Mouse (Mus musculus) T-helper 1 cell (primary cell): ENCODE measurements around the gene Ankfn1.

Experiments
- in situ Hi-C: fragments of 300-600 bp; cut with MboI, MseI; formaldehyde crosslinking; loops from one replicate; pipeline ENCODE4 v1.15.1; 2025; ENCODE audit warnings: high pct_unique_total_duplicates

The Ankfn1 gene

DNA sequence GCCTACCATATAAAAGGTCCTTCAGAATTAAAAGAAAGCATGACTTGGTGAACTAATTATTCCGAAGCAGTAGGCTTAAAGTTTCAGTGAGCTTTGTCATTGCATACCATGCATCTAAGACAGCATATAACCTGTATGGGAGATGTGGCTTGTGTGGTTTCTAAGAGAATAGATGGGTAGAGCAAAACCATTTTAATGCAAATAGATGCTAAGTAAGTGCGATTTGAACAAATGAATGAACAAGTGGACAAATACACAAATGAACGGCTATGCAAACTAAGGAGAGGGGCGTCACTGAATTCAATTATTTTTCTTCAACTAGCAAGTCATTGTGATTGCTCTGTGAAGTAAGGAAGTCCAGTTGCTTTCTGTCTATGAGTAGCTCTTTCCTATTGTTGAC is 198.3 kb downstream of the Ankfn1 start:
- in situ Hi-C loops: no loop called here

DNA sequence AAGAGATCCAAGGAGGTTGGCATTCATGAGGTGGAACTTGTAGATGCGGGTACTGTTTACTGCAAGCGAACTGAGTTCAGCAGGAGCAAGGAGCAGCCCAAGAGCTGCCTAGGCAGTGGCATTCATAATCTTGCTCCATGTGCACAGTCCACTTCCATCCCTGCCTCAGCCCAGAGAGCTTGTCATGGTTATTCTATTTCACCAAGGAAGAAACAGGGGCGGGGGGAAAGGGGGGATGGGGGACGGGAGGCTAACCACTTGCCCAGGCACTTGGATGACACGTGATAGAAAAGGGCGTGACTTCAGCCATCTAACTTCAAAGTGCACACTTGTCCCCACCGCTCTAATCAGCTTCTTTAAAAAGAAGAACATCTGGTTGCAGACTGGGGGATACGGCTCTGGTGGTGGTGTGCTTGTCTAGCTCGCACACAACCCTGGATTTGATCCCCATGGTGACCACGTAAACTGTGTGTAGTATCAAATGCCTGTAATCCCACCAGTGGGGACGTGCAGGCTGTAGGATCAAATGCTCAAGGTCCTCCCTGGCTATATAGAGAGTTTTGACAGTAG is 203.1 kb downstream of the Ankfn1 start:
- in situ Hi-C loops: no loop called here

DNA sequence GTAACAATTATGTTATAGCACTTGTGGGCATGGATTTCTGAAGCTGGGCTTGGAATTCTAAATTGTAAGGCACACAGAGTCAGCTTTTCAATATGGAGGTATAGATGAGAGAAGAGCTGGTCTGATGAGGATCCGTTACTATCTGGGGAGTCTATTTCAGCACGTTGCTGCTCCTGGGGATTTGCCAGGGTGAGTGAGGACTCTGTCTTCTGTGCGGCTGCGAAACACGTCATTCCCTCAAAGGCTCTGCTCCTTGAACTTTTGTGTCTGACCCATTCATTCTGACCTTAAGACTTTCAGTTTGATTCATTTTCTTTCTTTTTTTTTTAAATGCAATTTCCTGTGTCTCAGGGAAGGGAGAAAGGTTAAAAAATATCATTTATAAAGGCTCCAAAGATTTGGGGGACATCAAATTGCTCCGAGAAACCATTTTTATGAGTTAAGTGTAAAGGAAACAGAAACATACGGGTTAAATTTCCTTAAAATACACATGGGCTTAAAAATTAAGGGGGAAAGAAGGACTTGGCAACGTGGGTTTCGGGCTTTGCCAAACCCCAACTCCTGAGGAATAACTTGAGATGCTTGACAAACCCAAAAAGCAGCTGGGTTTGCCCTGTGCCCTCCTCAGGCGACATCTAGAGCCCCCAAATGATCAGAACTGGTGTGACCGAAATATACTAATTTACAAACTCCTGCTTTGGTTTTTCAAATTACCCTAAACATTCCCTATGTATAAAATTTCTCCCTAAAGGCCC is 207.9 kb downstream of the Ankfn1 start:
- in situ Hi-C loops: no loop called here

DNA sequence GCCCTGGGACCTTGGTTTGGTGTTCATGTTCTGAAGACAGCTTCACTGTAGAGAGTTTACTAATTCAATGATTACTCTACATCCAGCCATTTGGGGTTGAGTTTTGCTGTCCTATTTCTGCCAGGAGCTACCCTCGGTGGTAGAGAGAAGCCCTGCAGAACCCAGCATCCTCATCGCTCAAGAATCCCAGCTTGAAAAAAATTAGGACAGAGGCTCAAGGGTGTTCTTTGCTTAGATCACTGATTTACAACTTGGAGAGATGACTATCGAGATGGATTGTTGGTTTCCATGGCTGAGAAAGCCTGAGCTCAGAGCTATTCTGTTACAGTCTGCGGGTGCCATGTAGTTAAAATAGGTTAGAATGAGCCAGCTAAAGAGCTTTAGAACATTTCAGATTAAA is 209.2 kb downstream of the Ankfn1 start:
- in situ Hi-C loops: no loop called here

DNA sequence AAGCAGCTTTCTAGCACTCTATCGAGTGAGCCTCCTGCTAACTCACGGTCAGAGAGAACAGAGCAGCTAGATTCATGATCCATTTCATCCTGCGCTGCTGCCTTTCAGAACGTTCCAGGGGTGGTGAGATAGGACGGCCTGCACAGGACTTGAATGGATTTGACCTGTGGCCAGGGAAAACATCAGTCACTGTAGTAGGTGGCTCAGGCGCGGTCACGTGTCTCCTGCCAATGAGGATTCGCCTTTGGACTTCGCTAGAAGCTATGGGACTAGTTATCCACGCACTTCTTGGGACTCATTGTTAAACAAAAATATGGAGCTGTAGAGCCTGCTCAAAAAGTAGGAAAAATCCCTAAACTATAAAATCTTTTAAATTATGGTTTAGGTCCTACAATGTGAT is 226.0 kb downstream of the Ankfn1 start:
- in situ Hi-C loops: no loop called here

DNA sequence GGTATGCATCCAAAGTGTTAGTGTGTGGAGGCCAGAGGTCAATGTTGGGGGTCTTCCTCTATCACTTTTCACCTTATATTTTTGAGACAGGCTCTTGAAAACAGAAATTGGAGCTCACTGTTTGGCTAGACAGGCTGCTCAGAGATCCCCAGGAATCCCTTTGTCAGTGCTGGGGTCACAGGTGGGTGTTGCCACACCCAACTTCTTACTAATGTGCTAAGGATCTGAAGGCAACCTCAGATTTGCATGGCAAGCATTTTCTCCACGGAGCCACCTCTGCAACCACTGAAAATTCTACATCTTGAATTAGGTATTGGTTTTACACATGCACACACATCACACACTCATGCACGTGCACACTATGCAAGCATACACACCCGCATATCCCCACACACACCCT is 226.5 kb downstream of the Ankfn1 start:
- in situ Hi-C loops: no loop called here

DNA sequence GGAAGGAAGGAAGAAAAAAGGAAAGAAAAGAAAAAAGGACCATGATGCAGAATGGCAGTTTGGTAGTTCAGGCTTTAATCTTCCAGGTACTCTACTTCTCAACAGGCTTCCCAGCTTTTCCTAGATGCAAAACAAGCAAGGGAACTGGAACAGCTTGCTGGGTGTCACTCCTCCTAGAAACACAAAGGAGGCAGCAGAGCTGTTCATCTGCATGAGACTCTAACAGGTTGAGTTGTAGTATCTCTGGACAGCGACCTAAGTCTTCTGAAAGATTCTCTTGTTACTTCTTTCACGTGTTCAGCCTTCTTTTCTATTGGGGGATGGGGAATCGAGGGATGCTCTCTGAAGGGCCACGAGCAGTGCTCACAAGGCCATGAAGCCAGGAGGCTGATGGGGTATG is 228.7 kb downstream of the Ankfn1 start:
- in situ Hi-C loops: no loop called here

DNA sequence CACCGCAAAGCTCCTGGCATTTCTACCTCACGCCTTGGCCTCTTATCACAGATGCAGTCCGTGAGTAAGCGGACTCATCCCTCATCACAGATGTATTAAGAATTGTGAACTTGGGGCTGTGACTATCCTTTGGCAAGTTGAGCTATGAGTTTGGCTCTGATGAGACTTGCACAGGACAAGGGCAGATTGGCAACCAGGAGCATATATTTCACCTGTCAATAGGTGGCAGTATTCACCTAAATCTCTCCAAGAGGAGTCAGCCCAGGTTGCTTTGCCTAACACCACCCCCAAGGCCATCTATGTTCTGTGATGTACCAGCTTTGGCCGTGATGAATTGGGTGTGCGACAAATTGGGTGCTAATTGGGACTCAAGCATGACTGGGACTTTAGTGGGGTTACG is 231.3 kb downstream of the Ankfn1 start:
- in situ Hi-C loops: no loop called here

DNA sequence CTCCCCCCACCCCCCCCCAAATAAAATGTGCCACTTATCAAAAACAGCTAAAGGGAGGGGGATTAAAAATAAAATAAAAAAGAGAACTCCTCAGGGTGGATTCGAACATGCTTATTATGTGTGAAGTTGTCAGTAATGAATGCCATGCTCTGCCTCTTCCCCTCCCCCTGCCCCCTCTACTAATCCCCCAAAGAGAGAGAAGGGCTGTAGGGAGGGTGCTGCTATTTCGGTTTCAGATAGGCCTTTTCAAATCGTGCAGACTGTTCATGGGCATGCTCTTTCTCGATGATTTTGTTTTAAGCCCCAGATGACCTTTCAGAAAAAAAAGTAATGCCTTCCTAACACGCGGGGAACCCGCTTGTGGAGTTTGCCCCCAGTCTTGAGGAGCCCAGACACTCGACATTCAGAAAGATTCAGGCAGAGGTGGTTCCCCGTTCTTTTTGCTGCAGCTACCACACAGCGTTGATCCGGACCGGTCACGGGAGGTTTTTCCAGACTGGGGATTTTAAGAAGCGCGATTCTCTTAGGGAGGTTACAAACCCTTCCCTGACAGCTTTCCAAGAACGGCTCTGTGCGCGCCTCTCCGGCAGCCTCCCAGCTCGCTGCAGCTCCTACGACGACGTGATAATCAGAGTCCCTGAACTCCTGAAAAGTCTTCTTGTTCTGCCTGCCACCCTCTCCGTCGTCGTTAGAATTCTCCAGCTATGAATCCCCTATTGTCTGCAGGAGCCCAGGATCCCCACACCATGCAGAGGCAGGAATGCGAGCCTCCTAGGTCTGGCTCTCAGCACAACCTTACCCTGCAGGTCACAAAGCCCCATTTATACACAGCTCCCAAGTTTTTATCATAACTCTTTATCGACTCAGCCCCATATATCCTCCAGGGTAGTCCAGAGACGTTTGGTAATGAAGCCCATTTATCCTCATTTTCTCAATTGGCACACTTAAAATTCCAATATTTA is 232.3 kb downstream of the Ankfn1 start:
- in situ Hi-C loops: no loop called here

DNA sequence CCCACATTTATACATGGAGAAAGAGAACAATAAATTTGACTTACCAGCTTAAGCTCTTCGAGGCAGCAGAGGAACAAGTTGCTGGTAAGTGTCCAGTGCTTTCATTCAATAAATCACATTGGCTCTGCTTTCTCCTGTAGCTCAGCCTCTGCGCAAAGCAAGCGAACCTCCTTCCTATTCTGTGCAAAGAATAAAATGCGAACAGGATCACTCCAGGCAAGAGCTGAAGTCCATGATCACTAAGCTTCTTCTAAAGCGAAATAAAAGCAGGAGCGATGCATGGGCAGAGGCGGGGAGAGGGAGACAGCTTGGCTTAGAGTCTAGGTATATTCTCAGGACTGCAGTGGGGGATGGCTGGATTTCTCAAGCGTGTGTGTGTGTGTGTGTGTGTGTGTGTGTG is 239.1 kb downstream of the Ankfn1 start:
- in situ Hi-C loops: no loop called here

DNA sequence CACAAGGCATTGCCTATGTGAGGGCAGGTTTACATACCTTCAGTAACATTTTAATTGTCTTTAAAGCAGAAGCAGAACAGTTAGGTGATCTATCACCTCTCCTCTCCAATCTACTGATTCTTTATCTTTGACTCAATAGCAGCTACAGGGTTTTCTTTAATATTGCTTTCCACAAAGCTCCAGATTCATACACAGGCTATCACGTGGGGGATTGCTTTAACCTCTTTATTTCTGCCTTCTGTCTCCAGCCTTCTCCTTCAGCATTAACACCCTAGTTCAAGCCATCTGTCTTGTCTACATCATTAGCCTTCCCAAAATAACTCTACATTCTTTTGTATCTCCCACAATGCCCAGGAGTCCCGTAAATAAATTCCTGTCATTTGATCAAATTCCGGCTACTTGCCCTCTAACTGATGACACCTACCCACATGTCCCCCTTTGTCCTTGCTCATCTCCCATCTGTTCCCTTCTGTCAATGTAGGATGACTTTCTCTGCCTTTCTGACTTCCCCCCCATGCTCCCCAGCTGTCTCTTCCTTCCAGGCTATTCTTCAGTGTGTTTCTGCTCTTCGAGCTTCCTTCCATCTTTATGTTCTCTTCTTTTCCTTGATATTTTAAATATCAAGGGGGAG is 249.5 kb downstream of the Ankfn1 start:
- in situ Hi-C loops: no loop called here

DNA sequence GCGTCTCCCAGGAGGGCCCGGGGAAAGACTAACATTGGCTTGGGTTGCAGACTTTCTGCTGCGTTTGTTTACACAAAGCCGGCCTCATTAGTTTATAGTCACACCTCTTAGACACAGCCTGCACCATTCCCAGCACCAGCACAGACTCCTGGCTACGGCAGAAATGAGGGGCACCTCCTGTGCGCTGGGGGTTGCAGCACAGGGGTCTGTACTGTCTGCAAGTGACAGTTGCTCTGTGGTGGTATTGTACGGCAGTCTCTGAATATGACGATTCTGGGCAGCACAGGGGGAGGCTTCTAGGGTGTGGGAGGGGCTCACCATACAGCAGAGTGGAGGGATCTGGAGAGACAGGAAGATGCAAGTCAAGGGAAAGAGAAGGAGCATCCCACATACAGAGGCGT is 262.0 kb downstream of the Ankfn1 start:
- in situ Hi-C loops: no loop called here

DNA sequence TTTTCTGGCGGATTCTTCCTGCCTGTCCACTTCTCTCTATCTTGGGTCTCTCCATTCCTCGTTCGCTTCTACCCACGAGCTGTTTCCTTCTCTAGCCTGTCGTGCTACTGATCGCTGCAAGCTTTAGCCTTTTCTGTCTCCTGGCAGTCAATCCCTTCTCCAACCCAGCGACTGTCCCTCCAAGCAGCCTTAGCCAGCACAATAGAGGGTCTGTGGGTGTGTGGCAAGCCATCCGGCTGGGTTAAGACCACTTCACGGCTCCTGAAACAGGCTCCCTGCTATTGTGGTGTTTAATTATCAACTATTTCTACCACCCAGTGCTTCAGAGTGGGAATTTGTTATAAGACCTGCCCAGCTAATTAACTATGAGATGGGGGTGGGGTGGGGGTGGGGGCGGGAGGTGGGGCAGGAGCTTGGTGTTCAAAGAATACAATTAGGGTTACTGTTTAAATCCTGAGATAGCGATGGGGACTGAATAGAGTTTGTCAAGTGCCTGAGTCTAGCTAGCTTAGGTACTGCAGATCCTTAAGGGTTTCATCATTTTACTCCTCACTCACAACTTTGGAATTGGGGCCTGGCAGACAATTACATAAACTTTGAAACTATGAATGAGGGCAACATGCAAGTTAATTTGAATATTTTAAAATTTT is 268.7 kb downstream of the Ankfn1 start:
- in situ Hi-C loops: no loop called here

DNA sequence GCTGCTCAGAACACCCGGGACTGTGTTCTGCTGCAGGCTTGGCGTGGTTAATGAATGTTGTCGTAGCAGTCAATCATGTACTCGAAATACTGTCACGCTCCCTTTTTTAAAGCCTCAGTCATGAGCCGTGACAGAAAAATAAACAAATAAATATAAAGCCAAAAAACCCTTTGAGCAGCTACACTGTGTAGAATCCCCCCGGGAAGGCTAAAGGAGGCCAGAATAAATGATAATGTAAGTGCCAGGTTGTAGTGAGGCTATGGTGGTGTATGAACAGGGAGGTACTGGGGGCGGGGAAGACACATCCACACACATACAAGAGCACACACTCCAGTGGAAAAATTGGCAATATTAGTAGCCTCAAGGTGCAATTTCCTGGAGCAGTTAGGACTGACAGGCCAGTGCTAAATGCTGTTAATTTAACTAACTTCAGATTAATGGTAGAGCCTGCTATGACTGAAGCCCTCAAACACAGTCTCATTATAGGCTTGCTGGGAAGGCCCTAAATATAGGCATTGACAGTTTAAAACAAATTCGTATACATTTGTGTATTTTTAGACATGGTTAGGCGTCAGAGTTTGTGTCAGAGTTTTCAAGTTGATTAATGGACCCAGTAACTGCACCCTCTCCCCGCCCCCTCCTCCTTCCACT is 270.7 kb downstream of the Ankfn1 start:
- in situ Hi-C loops: no loop called here

DNA sequence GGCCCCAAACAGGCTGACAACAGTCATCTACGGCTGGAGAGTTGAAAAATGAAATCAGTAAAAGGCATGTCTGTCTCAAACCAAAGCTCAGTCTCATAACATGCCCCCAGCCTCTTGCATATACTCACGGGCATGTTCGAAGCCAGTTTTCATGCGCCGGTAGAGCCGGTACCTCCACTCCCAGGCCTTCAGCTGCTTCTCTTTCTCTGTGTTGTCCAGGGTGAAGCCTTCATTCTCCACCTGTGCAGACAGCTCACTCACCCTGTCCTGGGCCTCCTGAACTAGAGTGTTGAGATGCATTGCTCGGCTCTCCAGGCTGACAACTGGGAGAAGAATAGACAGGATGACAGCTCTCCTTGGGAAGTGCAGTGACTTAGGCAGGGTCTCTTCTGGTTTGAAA is 272.4 kb downstream of the Ankfn1 start:
- in situ Hi-C loops: no loop called here

DNA sequence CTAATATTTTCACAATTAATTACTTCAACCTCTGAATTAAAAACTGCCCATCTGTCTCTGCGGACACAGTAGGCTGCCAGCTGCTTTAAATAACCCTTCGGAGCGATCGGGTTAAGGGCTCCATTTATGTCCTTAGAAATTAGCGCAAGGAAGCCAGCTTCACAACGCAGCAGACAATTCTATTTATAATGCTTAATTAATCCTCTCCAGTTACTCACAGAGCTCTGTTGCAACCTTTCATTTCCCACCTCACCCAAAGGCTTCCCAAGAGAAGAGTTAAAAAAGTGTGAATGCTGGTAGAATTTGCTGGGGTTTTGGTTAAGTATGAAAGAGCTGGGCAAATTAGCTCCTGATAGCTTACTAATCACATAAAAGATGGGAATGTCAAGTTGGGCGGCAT is 275.7 kb downstream of the Ankfn1 start:
- in situ Hi-C loops: no loop called here

DNA sequence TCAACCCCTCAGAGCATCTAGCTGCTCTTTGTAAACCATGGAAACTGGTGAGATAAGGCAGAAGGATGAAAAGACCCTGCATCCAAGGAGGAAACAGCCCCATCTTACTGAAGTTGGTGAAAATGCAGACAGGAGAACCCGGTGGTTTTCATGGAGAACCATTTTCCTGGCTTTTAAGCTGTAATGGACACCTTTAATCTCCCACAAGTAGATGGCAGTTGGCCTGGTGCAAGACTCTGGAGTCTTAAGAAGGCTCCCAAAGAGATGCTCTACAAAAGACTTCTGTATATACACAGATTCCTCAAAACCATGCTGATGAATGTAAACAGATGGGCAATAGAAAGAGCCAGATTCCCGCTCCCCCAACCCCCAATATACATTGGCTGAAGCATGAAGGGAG is 276.5 kb downstream of the Ankfn1 start:
- in situ Hi-C loops: no loop called here

DNA sequence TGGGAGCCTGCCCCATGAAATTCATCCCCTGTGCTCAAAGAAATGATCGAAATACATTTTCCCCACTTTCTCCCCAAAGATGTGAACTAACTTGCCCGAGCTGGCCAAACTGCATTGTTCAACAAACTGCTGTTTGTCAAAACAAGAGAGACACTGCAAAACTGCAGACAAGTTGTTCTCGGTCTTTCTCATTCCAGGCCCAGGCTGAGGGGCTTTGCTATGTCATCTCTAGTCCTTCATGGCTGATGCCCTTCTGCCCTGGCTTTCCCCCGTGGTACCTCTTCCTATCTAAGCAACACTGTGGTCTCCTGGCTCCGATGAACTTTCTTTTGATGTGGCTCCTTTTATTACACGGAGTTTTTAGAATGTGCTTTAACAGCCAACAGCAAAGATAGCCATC is 296.4 kb downstream of the Ankfn1 start:
- in situ Hi-C loops: no loop called here

DNA sequence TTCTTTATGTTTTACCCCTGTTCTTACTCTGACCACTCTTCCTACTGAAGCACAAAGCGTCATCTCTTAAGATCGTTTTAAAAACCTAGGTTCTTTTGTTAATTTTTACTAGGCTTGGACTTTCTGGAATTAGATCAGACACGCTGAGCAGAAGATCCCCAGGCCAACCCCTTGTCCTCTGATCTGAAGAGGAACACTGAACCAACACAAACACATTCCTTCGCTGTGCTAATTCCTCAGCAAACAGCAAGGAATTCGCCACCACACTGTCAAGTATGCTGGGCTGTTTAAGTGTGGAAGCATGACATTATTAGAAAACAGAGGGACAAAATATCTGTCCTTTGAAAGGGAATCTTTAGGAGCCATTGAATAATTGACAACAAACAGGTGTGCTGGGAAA is 300.5 kb downstream of the Ankfn1 start:
- in situ Hi-C loops: no loop called here

DNA sequence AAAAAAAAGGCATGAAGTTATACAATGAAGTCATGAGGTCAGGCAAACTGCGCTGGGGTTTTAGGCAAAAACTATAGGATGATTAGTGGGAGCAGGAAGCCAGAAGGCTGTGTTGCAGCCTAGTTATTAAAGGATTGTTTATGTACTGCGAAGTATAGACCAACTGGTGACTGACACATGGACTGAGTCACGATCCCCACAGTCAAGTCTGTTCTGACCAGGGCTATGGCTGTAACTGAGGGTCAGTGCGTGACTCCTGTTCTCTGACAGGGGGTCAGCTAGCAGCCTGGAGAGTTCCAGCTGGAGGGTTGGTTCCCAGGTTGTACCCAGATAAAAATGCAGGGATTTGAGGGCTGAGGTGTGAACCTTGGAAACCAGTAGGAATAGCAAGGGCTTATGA is 301.4 kb downstream of the Ankfn1 start:
- in situ Hi-C loops: no loop called here

DNA sequence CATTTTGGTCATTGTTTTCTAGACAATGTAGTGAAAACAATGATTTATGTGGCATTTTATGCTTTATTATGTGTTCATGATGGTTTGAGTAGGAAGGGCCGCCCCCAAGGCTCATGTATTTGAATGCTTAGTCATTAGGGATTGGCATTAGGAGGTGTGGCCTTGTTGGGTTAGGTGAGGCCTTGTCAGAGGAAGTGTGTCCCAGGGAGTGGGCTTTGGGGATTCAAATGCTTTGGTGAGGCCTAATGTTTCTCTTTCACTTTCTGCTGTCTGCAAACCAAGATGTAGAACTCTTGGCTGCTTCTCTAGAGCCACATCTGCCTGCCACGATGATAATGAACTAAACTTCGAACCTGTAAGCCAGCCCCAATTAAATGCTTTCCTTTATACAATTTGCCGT is 304.6 kb downstream of the Ankfn1 start:
- in situ Hi-C loops: no loop called here
